Mouse (Mus musculus) liver, embryonic 16.5 days (tissue): ENCODE measurements around the gene Arhgef10l. TPM values are rescaled to one million over a fixed set of nuclear protein-coding genes. Genes with fewer than 3 reads are reported as not detected.

Experiments
- ATAC-seq: fragments of 200-750 bp; cut with Nextera tagmentation; 2 replicates; pipeline ENCODE4 v1.8.0; 2017; ENCODE audit warnings: low read depth, mild to moderate bottlenecking, moderate number of reproducible peaks, moderate library complexity
- H3K27ac ChIP-seq: fragments of 300-500 bp; sonication (generic); 2 replicates; pipeline ENCODE4 v1.5.1; 2014; ENCODE audit warnings: mild to moderate bottlenecking, low read length
- H3K27me3 ChIP-seq: fragments of 300-500 bp; sonication (generic); 2 replicates; pipeline ENCODE4 v1.6.1; 2014; ENCODE audit warnings: low read depth, low read length, mixed read lengths; ENCODE audit not compliant: control insufficient read depth, insufficient read depth
- H3K36me3 ChIP-seq: fragments of 300-500 bp; sonication (generic); 2 replicates; pipeline ENCODE4 v1.6.1; 2014; ENCODE audit warnings: mild to moderate bottlenecking; ENCODE audit not compliant: control insufficient read depth, insufficient read depth
- H3K4me1 ChIP-seq: fragments of 300-500 bp; sonication (generic); 2 replicates; pipeline ENCODE4 v1.6.1; 2014; ENCODE audit warnings: low read depth, low read length, mixed read lengths; ENCODE audit not compliant: control insufficient read depth
- H3K4me2 ChIP-seq: fragments of 300-500 bp; sonication (generic); 2 replicates; pipeline ENCODE4 v1.6.1; 2014; ENCODE audit warnings: low read depth, low read length, mixed read lengths
- H3K4me3 ChIP-seq: fragments of 300-500 bp; sonication (generic); 2 replicates; pipeline ENCODE4 v1.5.1; 2014; ENCODE audit warnings: low read depth, mild to moderate bottlenecking, low read length
- H3K9ac ChIP-seq: fragments of 300-500 bp; sonication (generic); 2 replicates; pipeline ENCODE4 v1.6.1; 2014; ENCODE audit warnings: low read depth, low read length
- H3K9me3 ChIP-seq: fragments of 300-500 bp; sonication (generic); replicated peaks from 2 replicates; pipeline ENCODE4 v1.6.1; 2016; ENCODE audit warnings: low read length; ENCODE audit not compliant: control insufficient read depth
- WGBS: fragments of 180-500 bp; shearing (Covaris S2); extraction: QIAGEN DNeasy Blood & Tissue Kit; methylation state at CpG from one replicate; pipeline ENCODE4 v1.1.7; 2014; ENCODE audit not compliant: insufficient replicate concordance; 5-methylcytosine and 5-hydroxymethylcytosine counted together
- polyA plus RNA-seq: library from polyadenylated mRNA; unstranded; fragments of >200 nt; fragmentation: Nextera tagmentation; extraction: Ambion mirVana; gene quantifications from 2 replicates; pipeline ENCODE4 v1.2.1, GENCODE M21; 2015

Arhgef10l gene
- polyA plus RNA-seq, 1 experiment from 2014 or later, result 6.6 TPM

DNA sequence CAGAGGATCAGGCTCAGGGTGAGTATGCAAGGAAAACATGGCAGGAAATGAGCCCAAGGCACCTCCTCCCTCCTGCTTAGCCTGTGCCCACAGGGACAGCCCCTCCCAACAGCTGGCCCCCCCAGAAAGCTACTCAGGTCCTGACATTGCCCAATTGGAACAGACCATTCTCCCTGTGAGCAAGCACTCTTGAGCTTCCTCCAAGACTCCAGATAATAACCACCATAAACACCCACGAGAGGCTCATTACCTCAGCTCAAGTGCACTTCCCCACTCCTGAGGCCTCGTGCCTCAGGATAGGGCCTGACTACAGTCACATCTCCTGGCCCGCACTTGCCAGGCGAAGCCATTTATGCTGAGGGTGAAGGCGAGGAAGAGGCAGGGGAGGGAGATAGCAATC, 67.0 kb downstream of the Arhgef10l start:
- H3K27ac ChIP-seq, result no peak overlapping the region
- no peaks in the 10 kb centered on the region for H3K27me3 ChIP-seq
- no peak overlapping the region for H3K4me2 ChIP-seq
- no peak overlapping the region for H3K9ac ChIP-seq
- ATAC-seq, result no peak
- 51% methylated on average over 5 of the region's 5 CpGs for WGBS
- H3K4me1 ChIP-seq, result no peaks in the 10 kb centered on the region
- no peaks in the 10 kb centered on the region for H3K9me3 ChIP-seq
- H3K36me3 ChIP-seq, result peaks cover 2% of the 10 kb centered on the region; the same call in 1 of the 2 replicates
- H3K4me3 ChIP-seq, result no peak overlapping the region

DNA sequence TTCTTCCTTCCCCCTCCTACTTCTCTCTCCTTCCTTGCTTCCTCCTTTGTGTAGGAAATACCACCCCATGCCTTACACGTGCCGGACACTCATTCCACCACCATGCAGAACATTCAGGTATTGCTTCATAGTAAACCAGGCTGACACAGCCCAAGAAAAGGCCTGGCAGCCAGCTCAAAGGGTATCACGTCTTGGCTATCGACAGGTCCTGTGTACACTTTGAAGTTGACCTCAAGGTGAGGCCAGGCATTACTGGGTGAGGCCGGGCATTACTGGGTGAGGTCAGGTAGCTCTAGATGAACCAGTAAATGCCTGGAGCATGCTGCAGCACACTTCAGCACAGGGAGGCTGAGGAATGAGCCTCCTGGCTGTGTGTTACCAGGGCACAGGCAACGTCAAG, 67.9 kb downstream of the Arhgef10l start:
- Histone ChIP-seq H3K27me3 (no peaks in the 10 kb centered on the region), H3K4me2 (no peak overlapping the region), H3K4me1 (no peaks in the 10 kb centered on the region), H3K4me3 (no peak overlapping the region), H3K9ac (no peak overlapping the region), H3K27ac (no peak overlapping the region), H3K9me3 (no peaks in the 10 kb centered on the region), H3K36me3 (peaks cover 2% of the 10 kb centered on the region; the same call in 1 of the 2 replicates)
- ATAC-seq, result no peak
- WGBS, result 69% methylated on average over 6 of the region's 6 CpGs

DNA sequence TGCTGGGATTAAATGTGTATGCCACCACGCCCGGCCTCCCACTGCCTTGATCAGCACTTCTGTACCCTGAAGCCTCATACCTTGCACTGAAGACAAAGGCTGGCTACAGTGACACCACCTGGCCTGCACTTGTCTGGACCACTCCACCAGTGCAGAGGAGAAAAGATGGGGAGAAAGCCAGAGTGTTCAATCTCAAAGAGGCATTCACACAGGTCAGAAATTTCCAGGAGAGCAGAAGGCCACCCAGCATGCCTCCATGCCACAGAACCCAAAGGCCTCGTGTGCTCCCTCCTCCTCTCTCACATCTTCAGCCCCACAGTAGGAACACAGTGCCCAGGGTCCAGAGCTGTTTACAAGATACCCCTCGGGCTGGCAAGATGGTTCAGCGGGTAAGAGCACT, 68.4 kb downstream of the Arhgef10l start:
- H3K4me1 ChIP-seq, result no peaks in the 10 kb centered on the region
- no peak overlapping the region for H3K27ac ChIP-seq
- no peak for ATAC-seq
- no peak overlapping the region for H3K4me3 ChIP-seq
- WGBS, result 73% methylated on average over 5 of the region's 5 CpGs
- H3K9me3 ChIP-seq, result no peaks in the 10 kb centered on the region
- no peaks in the 10 kb centered on the region for H3K27me3 ChIP-seq
- no peak overlapping the region for H3K4me2 ChIP-seq
- peaks cover 2% of the 10 kb centered on the region; the same call in 1 of the 2 replicates for H3K36me3 ChIP-seq
- H3K9ac ChIP-seq, result no peak overlapping the region

DNA sequence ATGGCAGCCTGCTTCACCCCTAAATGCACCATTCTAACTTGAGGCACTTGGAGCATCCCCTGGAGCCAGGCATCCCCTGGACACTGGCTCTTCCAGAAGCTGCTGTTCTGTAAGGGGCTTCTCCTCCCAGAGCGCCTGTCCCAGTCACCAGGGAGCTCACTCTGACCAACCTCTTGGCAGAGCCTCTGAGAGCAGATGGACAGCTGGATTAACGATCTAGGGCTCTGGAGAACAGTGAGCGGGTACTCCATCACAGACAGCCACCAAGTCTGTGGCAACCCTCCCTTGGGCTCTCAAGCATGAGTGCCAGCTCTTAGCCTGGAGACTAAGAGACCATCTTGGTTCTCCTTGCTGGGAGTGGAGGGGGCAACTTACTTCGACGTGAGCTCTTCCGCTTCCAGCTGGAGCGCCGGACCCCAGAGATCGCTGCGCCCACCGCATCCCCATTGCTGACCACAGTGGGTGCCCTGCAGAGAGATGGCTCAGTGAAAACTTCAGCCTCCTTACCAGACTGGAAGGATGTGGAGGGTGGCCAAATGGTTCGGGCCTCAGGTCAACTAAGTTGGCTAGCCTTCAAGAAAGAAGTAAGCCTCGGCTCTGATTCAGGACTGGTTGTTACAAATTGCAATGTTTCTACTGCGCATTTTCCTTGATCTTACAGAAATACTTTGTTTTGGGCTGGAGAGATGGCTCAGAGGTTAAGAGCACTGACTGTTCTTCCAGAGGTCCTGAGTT, 71.9 kb downstream of the Arhgef10l start:
- no peak overlapping the region for H3K4me2 ChIP-seq
- no peak overlapping the region for H3K4me3 ChIP-seq
- H3K9me3 ChIP-seq, result no peaks in the 10 kb centered on the region
- H3K36me3 ChIP-seq, result peaks cover 2% of the 10 kb centered on the region; the same call in 1 of the 2 replicates
- no peak for ATAC-seq
- H3K4me1 ChIP-seq, result no peaks in the 10 kb centered on the region
- no peaks in the 10 kb centered on the region for H3K27me3 ChIP-seq
- H3K9ac ChIP-seq, result no peak overlapping the region
- H3K27ac ChIP-seq, result no peak overlapping the region
- 84% methylated on average over 14 of the region's 14 CpGs for WGBS

DNA sequence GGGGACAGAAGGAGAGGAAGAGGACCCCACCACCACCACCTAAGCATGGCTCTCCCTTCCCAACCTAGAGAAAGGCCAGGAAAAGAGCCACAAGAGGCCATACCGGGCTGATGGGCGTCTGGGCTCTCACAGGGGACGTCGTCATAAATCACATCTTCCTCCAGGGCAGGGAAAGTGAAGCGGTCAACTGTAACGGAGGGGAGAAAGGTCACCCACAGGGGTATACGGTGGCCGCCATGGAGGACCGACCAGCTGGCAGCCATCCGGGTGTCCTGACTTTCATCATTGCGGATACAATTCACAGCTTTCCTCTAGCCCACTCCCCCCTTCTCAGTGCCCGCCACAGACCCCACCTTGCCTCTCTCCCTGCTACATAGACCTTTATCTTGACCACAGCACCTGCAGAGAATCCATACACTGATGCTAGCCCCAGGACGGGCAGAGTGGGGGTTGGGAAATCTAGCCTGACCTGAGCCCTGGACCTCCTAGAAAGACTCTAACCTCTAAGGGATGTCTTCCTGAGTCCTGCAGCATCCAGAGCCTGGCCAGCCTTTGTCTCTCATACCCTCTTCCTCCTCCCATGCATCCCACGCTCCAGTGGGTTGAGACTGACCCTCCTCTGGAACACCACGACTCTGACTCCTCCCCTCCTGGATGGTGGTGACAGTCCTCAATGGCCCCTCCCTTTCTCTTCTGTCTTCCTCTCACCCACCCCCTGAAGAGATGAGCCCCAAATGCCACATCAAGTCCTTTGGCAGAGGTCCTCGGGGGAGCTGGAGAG, 72.6 kb downstream of the Arhgef10l start:
- WGBS, result 68% methylated on average over 16 of the region's 16 CpGs
- no peak for ATAC-seq
- no peak overlapping the region for H3K4me3 ChIP-seq

DNA sequence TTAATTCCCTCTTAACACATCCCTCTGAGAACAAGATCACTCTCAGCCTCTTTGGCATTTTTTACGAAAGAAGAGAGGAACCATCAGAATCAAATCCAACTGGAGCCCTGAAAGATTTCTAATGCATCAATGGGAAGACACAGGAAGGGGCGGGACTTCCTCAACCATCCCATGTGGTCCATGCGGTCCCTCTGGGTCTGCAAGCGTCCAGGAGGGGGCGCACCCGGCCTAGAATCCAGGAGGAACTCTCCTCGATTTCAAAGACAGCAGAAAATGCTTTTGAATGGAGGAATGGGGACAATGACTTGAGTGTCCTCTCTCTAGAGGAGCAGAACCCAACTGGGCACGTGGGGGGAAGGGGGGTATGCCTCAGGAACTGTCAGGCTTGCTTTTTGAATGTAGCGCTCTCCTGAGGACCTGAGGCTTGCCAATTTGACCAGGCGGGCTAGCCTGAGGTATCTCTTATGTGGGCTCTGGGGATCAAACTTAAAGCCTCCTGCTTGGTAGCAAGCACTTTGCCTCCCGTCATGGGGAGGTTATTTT, 73.5 kb downstream of the Arhgef10l start:
- Histone ChIP-seq H3K27ac (no peak overlapping the region), H3K4me2 (no peak overlapping the region), H3K9ac (no peak overlapping the region), H3K27me3 (no peaks in the 10 kb centered on the region), H3K4me3 (no peak overlapping the region), H3K9me3 (no peaks in the 10 kb centered on the region), H3K4me1 (no peaks in the 10 kb centered on the region), H3K36me3 (peaks cover under 1% of the 10 kb centered on the region; the same call in 1 of the 2 replicates)
- 19% methylated on average over 11 of the region's 11 CpGs for WGBS
- ATAC-seq, result 0 out of 2 replicates have a peak, but pooled peaks have one; percentile 13

More for the DNA sequence above, 72.6 kb downstream of the Arhgef10l start:
- no peaks in the 10 kb centered on the region for H3K27me3 ChIP-seq
- H3K9me3 ChIP-seq, result no peaks in the 10 kb centered on the region
- H3K9ac ChIP-seq, result no peak overlapping the region
- H3K27ac ChIP-seq, result no peak overlapping the region
- no peak overlapping the region for H3K4me2 ChIP-seq
- H3K4me1 ChIP-seq, result no peaks in the 10 kb centered on the region
- H3K36me3 ChIP-seq, result peaks cover 2% of the 10 kb centered on the region; the same call in 1 of the 2 replicates

DNA sequence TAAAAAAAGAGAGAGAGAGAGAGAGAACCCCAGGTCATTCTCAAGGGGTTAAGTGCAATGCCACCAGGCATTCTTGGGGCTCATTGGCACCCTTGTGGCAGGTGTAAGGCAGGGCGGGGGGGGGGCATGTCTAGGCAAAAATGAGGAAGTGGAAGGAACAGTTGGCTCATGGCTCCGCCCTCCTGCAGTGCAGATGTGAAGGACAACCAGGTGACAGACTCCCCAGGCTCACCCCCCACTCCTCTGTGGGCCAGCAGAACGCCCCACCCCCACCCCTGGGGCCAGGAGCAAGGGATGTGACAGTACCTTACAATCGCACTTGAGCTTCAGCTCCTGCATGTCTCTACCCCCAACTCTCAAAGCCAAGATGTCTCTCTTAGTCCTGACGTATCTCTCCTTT, 79.3 kb downstream of the Arhgef10l start:
- Histone ChIP-seq H3K27ac (no peak overlapping the region), H3K4me2 (no peak overlapping the region), H3K4me3 (no peak overlapping the region), H3K36me3 (no peaks in the 10 kb centered on the region), H3K27me3 (no peaks in the 10 kb centered on the region), H3K9ac (no peak overlapping the region), H3K9me3 (no peaks in the 10 kb centered on the region), H3K4me1 (peaks cover 26% of the 10 kb centered on the region)
- no peak for ATAC-seq
- 20% methylated on average over 5 of the region's 5 CpGs for WGBS

DNA sequence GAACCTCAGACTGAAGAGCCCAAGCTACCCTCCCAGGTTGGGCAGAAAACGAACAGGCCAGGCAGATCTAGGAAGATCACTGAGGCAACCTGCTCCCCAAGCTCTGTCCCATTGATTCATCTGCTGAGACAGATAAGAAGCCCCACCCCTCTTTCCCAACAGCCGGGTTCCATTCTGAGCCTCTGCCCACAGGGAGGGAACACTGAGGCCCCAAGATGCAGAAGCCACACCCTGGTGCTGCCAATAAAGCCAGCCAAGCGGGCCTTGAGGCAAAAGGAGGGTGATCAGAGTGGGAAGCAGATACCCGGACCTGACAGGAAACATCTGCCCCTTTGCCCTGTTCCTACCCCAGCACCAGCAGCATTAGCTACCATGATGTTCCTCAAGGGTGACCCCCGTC, 81.6 kb downstream of the Arhgef10l start:
- H3K4me2 ChIP-seq, result peak overlapping the region; percentile 47
- ATAC-seq, result peak; percentile 89
- WGBS, result 13% methylated on average over 5 of the region's 5 CpGs

More for the DNA sequence above, 81.6 kb downstream of the Arhgef10l start:
- Histone ChIP-seq H3K4me1 (peaks cover 26% of the 10 kb centered on the region), H3K36me3 (no peaks in the 10 kb centered on the region; the same call in 1 of the 2 replicates), H3K9me3 (no peaks in the 10 kb centered on the region), H3K27ac (no peak overlapping the region), H3K9ac (no peak overlapping the region), H3K4me3 (peak overlapping the region; percentile 23; the same call in 1 of the 2 replicates), H3K27me3 (no peaks in the 10 kb centered on the region)
